In the genomic region with DNA sequence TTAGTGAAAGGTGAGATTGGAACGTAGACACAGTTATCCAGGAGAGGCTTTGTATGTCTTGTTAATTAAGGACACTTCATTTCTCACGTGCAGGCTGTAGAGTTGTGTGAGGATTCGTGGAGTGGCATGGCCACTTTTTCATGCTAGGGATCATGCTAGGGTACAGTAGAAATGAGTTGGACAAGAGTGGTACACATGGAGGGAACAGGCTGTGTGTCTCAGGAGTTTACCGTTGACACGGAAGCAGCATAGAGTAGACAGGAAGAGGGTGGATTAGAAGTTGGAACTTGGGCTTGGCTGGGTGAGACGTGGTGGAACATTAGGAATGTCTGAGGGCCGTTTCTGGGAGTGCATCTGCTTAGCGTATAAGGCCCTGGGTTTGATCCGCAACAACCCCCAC, we compare ENCODE assay signal across 21 mouse cellular contexts. TPM values are rescaled to one million over a fixed set of nuclear protein-coding genes. Genes with fewer than 3 reads are reported as not detected.
DNase-seq lines count a peak whose midpoint lies in the region; ATAC-seq and TF ChIP-seq lines count a peak whose summit lies in the region.
"Had no signal": no experiment of that assay in that cellular context is flagged by ENCODE, and none has a peak within 500 bp of the region (broad histone marks: within the 10 kb centered on the region; RNA-seq: fewer than 3 reads in every experiment).

No protein-coding gene starts in this region.

- no peak overlapping the region for H3K4me3 ChIP-seq in heart, embryonic 13.5 days
- H3K4me3 ChIP-seq in heart, embryonic 11.5 days (ENCODE audit: low read depth, low read length) = no peak overlapping the region
- no peak overlapping the region for H3K4me3 ChIP-seq in bone marrow, adult 2 months (replicated peaks; ENCODE audit: control insufficient read depth, low read depth, low read length)
- no peak overlapping the region for H3K4me3 ChIP-seq in liver, embryonic 12.5 days
- H3K4me3 ChIP-seq in myocyte = no peak overlapping the region
- H3K4me3 ChIP-seq: embryonic facial prominence, embryonic 13.5 days; forebrain, embryonic 12.5 days; hindbrain, embryonic 12.5 days; layer of hippocampus, adult 2 months; midbrain, embryonic 13.5 days; neural tube, embryonic 15.5 days had no signal

- H3K4me2 ChIP-seq in heart, embryonic 13.5 days = 0 out of 2 replicates have a peak overlapping the region, but pooled peaks have one; percentile 51
- H3K4me2 ChIP-seq in heart, embryonic 11.5 days = no peak overlapping the region
- H3K4me2 ChIP-seq in liver, embryonic 12.5 days = peak overlapping the region; percentile 52
- H3K4me2 ChIP-seq in myocyte (ENCODE audit: low read depth) = peak overlapping the region; percentile 53
- H3K4me2 ChIP-seq: embryonic facial prominence, embryonic 13.5 days; forebrain, embryonic 12.5 days; hindbrain, embryonic 12.5 days; lung, embryonic 14.5 days; midbrain, embryonic 13.5 days; neural tube, embryonic 15.5 days had no signal

- H3K27me3 ChIP-seq in heart, embryonic 13.5 days (replicated peaks) = no peaks in the 10 kb centered on the region
- no peaks in the 10 kb centered on the region for H3K27me3 ChIP-seq in heart, embryonic 11.5 days (ENCODE audit: control insufficient read depth, insufficient read depth, low read length)
- H3K27me3 ChIP-seq in liver, embryonic 12.5 days (replicated peaks) = no peaks in the 10 kb centered on the region
- no peaks in the 10 kb centered on the region for H3K27me3 ChIP-seq in myocyte (ENCODE audit: control insufficient read depth, insufficient read depth, insufficient read length)
- H3K27me3 ChIP-seq: embryonic facial prominence, embryonic 13.5 days; forebrain, embryonic 12.5 days; hindbrain, embryonic 12.5 days; midbrain, embryonic 13.5 days; neural tube, embryonic 15.5 days had no signal

- ATAC-seq in heart, embryonic 13.5 days (ENCODE audit: extremely low read depth, insufficient number of reproducible peaks, low FRiP score, low TSS enrichment) = no peak
- no peak for ATAC-seq in heart, embryonic 11.5 days (replicated peaks; ENCODE audit: insufficient number of reproducible peaks, low FRiP score, low TSS enrichment)
- no peak for ATAC-seq in liver, embryonic 12.5 days
- ATAC-seq: CD4-positive, CD25-positive, alpha-beta regulatory T cell, adult 4 months; forebrain, postnatal 0 days; midbrain, embryonic 13.5 days had no signal

- H3ac ChIP-seq in myocyte (ENCODE audit: control insufficient read depth, insufficient read length) = no peak overlapping the region

- DNase-seq in thymus, postnatal 0 days (ENCODE audit: low spot score) = no peak
- no peak for DNase-seq in right cerebral cortex, postnatal 25 days
- DNase-seq: cerebellum, adult 11-12 months; cerebellum, postnatal 10 days; forebrain, postnatal 0 days; heart, postnatal 36 days; lung, embryonic 14.5 days; lung, postnatal 14 days; right cerebral cortex, postnatal 4 days had no signal

- peaks cover 43% of the 10 kb centered on the region for H3K4me1 ChIP-seq in heart, embryonic 13.5 days
- H3K4me1 ChIP-seq in heart, embryonic 11.5 days (ENCODE audit: control insufficient read depth, insufficient read depth, low read length) = peaks cover 11% of the 10 kb centered on the region
- H3K4me1 ChIP-seq in bone marrow, adult 2 months (ENCODE audit: control insufficient read depth, insufficient read depth, low read length) = peaks cover 7% of the 10 kb centered on the region; the same call in 1 of the 2 replicates
- peaks cover 70% of the 10 kb centered on the region for H3K4me1 ChIP-seq in liver, embryonic 12.5 days

- peaks cover 62% of the 10 kb centered on the region for H3K79me2 ChIP-seq in myocyte (ENCODE audit: control insufficient read depth, insufficient read depth)

- no peak overlapping the region for H3K9ac ChIP-seq in heart, embryonic 13.5 days
- H3K9ac ChIP-seq in heart, embryonic 11.5 days (ENCODE audit: low read depth, low read length) = no peak overlapping the region
- 0 out of 2 replicates have a peak overlapping the region, but pooled peaks have one; percentile 27 for H3K9ac ChIP-seq in liver, embryonic 12.5 days
- H3K9ac ChIP-seq: embryonic facial prominence, embryonic 13.5 days; forebrain, embryonic 12.5 days; forebrain, postnatal 0 days; hindbrain, embryonic 12.5 days; lung, embryonic 14.5 days; midbrain, embryonic 13.5 days; neural tube, embryonic 15.5 days had no signal

- no peak overlapping the region for H3K27ac ChIP-seq in heart, embryonic 13.5 days (replicated peaks)
- no peak overlapping the region for H3K27ac ChIP-seq in heart, embryonic 11.5 days (ENCODE audit: low read depth, low read length)
- peak overlapping the region; percentile 6; the same call in 1 of the 2 replicates for H3K27ac ChIP-seq in bone marrow, adult 2 months (ENCODE audit: control insufficient read depth, insufficient read depth, low read depth, low read length, poor library complexity)
- peak overlapping the region; percentile 33; the same call in 1 of the 2 replicates for H3K27ac ChIP-seq in liver, embryonic 12.5 days
- H3K27ac ChIP-seq: embryonic facial prominence, embryonic 13.5 days; forebrain, embryonic 12.5 days; hindbrain, embryonic 12.5 days; layer of hippocampus, adult 2 months; midbrain, embryonic 13.5 days; neural tube, embryonic 15.5 days had no signal

- 75% methylated on average over 9 of the region's 9 CpGs for WGBS in heart, embryonic 13.5 days
- 74% methylated on average over 9 of the region's 9 CpGs for WGBS in heart, embryonic 11.5 days (ENCODE audit: insufficient replicate concordance)
- 83% methylated on average over 9 of the region's 9 CpGs for whole genome bisulfite sequencing in bone marrow, adult 2 months
- 79% methylated on average over 9 of the region's 9 CpGs for WGBS in liver, embryonic 12.5 days (ENCODE audit: insufficient replicate concordance)

- no peaks in the 10 kb centered on the region for H3K36me3 ChIP-seq in heart, embryonic 13.5 days
- H3K36me3 ChIP-seq in heart, embryonic 11.5 days (ENCODE audit: control insufficient read depth, insufficient read depth, low read length) = no peaks in the 10 kb centered on the region
- H3K36me3 ChIP-seq in liver, embryonic 12.5 days = no peaks in the 10 kb centered on the region
- H3K36me3 ChIP-seq in myocyte (ENCODE audit: control insufficient read depth, insufficient read depth) = no peaks in the 10 kb centered on the region
- H3K36me3 ChIP-seq: embryonic facial prominence, embryonic 13.5 days; forebrain, embryonic 12.5 days; hindbrain, embryonic 12.5 days; midbrain, embryonic 13.5 days; neural tube, embryonic 15.5 days had no signal

- H3K9me3 ChIP-seq in heart, embryonic 13.5 days = no peaks in the 10 kb centered on the region
- no peaks in the 10 kb centered on the region for H3K9me3 ChIP-seq in heart, embryonic 11.5 days (replicated peaks; ENCODE audit: control insufficient read depth, low read length)
- H3K9me3 ChIP-seq in liver, embryonic 12.5 days (replicated peaks) = no peaks in the 10 kb centered on the region
- H3K9me3 ChIP-seq: embryonic facial prominence, embryonic 13.5 days; forebrain, embryonic 12.5 days; hindbrain, embryonic 12.5 days; midbrain, embryonic 13.5 days; neural tube, embryonic 15.5 days had no signal

- no peak for TF ChIP-seq POLR2A in bone marrow, adult 2 months (IDR thresholded peaks at IDR 0.05; ENCODE audit: borderline replicate concordance, control insufficient read depth, low read depth, low read length)
- no peak for TF ChIP-seq POLR2A in myocyte (IDR thresholded peaks at IDR 0.05; ENCODE audit: insufficient read length, low read depth)

- no peak for TF ChIP-seq CTCF in bone marrow, adult 2 months (IDR thresholded peaks at IDR 0.05; ENCODE audit: control insufficient read depth, insufficient read depth, low read length)

TF ChIP-seq in myocyte, 11 proteins besides CTCF, POLR2A, EP300 and RAD21:
- TF ChIP-seq MYOD1 (IDR thresholded peaks at IDR 0.05; ENCODE audit: control insufficient read depth in 1 of 3, insufficient read length in 2 of 3, low read depth in 2 of 3) = no peak
- no peak for TF ChIP-seq MAX (IDR thresholded peaks at IDR 0.05; ENCODE audit: low read depth)
- TF ChIP-seq REST (IDR thresholded peaks at IDR 0.05; ENCODE audit: insufficient read depth, insufficient read length) = no peak
- no peak for TF ChIP-seq CEBPB (IDR thresholded peaks at IDR 0.05; ENCODE audit: insufficient read depth, poor library complexity, severe bottlenecking)
- no peak for TF ChIP-seq MYOG (IDR thresholded peaks at IDR 0.05; ENCODE audit: control insufficient read depth in 1 of 3, insufficient read depth in 1 of 3, insufficient read length in 2 of 3, low read depth in 2 of 3)
- no peak for TF ChIP-seq POLR2AphosphoS2 (IDR thresholded peaks at IDR 0.05; ENCODE audit: insufficient read length, low read depth)
- TF ChIP-seq USF1 (IDR thresholded peaks at IDR 0.05; ENCODE audit: low read depth) = no peak
- TF ChIP-seq E2F4 (IDR thresholded peaks at IDR 0.05; ENCODE audit: insufficient read depth) = no peak

RNA-seq across cellular contexts. Expression of a gene that starts 4.1 kb away (rescaled TPM):
- polyA plus RNA-seq in heart, embryonic 13.5 days (2015; fragmentation: Nextera tagmentation; extraction: Ambion mirVana) = 2.4 and 2.8 TPM in 2 replicates
- 4.5 and 5.1 TPM in 2 replicates for polyA plus RNA-seq in heart, embryonic 11.5 days (2014; fragmentation: Nextera tagmentation; extraction: Ambion mirVana)
- 9.7 and 11.1 TPM in 2 replicates for polyA plus RNA-seq in bone marrow, adult 2 months (2011; ENCODE audit: insufficient read depth, insufficient read length, low replicate concordance, missing spikeins)
- polyA plus RNA-seq in liver, embryonic 12.5 days (2016; fragmentation: Nextera tagmentation; extraction: Ambion mirVana) = 5.9 and 6.3 TPM in 2 replicates
- polyA plus RNA-seq in myocyte (2012; fragmentation: generic; extraction: Trizol) = 3.4 TPM
- 12.2 and 14.6 TPM in 2 replicates for polyA plus RNA-seq in thymus, postnatal 0 days (2015; fragmentation: Nextera tagmentation; extraction: Ambion mirVana)

Comparison
In these comparisons a context has a peak if more than half of its experiments do, and no peak if none do; other contexts are left out.
1. H3K27ac ChIP-seq: peak in bone marrow, adult 2 months (single experiment) and liver, embryonic 12.5 days (single experiment); none in heart, embryonic 13.5 days (single experiment) and heart, embryonic 11.5 days (single experiment).